Mouse (Mus musculus) thymus, adult 18-20 months (tissue): ENCODE measurements around the gene Wdr48.

ENCODE experiments used
- DNase-seq, 2 experiments: peaks; one replicate each; pipeline ENCODE4 v3.0.0; 2022; ENCODE audit warnings: mixed read lengths in 2 of 2

The Wdr48 gene

DNA sequence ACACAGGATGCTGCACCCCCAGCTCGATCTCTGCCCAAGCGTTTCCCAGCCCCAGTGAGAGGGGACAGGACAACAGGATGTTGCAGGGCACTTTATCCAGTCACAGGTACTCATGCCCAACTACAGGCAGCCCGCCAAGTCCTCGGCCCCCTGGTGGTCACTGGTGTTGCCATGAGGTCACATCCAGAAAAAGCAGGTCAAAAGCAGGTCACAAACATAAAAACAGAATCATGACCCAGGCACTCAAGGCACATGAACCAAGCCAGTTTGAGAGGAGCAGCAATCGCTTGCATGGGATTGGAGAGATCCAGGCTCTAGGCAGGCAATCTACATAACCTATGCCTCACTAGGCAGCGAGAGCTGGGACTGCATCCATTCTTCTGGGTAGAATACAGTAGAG lies 75.5 kb downstream of the Wdr48 start:
- DNase-seq: no peak

DNA sequence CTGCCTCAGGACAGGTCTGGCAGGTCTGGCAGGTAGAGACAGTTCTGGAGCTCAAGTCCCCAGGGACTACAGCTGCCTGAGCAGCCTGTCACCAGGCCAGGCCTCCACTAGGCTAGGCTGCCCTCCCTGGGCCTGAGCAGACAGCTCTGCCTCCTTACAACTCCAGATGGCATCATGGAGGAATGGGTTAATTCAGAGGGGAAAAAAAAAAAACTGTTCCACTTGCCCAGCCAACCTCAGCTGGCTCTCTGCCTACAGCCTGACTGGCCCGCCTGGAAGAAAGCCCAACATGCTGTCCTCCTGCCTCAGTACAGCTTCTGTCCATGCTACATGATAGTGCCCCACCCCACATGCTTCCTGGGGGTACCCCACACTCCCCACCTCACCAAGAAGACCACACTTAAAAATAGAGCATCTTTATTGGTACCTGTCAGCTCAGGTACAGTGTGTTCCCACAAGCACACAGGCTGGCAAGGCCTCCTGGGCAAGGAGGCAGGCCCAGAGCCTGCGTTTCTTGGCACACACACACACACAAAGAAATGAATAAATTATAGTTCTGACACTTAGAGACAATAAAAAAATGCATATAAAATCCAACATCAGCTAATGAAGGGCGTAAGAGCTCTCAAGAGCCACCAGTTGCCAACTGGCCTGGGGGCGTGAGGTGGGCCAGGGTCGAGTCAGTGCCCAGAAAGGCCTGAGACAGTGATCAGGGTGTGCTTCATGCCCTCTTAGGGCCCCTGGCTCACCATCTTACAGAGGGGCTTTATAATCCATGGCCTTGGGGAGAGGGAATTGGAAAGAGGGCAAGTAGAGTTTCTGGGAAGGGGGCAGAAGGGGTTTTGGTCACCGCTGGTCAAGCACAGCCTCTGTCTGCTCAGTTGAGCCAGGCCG lies 76.3 kb downstream of the Wdr48 start:
- DNase-seq: no peak

DNA sequence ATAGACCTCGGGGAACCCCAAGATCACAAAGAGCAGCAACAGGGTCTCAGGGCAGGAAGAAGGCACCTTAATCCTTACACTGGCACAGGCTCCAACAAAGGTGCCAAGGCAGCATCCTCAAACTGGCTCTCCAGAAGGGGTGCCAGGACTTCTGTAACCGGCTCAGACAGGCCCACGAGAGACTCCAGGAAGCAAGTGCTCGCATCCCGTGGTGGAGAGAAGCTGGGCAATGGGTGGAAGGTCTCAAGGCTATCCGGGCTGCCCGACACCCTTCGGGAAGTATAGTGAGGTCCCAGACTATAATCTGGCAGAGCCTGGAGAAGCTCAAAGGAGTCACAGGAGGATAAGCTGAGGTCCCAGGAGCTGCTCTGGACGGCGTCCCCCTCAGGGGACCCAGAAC lies 77.5 kb downstream of the Wdr48 start:
- no peak for DNase-seq

DNA sequence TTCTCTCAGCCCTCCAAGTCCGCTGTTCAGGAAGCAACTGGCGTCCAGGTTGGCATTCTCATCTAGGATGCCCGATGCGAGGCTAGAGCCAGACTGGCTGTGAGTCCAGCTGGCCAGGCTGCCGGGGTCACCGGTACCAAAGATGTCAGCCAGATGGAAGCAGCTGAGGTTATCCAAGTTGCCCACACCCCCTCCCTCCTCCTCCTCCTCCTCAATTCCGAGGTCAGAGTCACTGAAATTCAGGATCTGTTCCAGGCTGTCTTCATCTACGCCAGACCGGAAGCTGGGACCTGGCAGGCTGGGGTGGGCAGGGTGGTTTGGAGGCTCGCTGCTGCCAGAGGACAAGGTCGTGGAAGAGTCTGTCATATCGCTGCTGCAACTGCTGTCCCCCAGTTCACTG lies 77.9 kb downstream of the Wdr48 start:
- no peak for DNase-seq

DNA sequence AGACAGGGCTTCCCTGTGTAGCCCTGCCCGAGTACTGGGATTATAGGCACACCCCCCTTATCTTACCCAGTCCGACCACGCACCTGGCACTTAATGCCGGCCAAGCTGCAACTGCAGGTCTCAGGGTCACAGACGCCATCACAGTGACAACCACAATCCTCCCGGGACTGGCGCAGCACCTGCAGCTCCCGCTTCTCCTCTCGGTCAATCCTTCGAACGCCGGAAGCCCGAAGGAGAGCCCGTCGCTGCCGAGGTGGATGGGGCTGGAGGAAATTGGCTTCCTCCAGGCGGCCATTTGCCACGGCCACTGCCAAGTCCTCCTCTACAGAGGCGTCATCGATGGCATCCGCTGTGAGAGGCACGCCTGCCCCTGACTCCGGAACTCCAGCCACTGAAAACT lies 78.6 kb downstream of the Wdr48 start:
- no peak for DNase-seq

DNA sequence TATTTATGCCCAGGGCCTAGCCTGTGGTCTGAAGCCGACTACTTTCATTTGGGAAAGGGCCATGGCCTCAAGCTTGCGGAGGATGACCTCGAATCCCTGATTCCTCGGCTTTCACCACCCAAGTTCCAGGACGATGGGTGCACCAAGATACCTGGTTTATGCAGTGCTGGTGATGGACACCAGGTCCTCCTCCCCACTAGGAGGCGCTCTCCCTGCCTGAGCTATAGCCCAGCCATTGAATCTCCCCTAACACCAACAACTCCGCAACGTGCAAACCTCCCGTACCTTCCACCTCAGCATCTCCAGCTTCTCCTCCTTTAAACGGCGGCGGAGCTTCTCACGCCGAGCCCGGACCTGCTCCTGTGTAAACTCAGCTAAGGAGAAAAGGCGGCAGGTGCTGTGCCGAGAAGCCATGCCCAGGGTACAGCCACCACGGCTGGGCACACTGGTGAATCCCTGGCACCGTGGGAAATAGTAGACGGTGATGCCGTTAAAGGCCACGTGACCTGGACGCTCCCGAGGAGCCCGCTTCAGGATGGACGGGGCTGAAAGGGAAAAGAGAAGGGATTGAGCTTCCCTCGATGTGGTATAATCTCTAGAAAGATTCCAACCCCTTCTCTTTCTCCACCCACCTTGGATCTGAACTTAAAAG lies 79.3 kb downstream of the Wdr48 start:
- no peak for DNase-seq

DNA sequence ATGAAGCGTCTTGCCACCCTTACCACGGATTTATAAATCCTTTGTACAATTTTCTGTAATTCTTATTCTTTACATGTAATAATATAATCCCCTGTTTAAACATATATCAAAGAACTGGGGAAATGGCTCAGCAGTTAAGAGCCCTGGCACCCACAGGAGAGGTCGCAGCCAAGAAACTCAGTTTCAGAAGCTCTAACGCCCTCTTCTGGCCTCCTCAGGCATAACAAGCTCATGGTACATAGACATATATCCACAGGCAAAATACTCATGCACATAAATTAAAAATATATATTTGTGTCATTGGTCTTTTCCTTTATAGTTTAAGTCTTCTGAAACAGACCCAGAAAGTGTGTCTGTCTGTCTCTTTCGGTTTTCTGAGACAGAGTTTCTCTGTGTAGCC lies 79.9 kb downstream of the Wdr48 start:
- DNase-seq: no peak

DNA sequence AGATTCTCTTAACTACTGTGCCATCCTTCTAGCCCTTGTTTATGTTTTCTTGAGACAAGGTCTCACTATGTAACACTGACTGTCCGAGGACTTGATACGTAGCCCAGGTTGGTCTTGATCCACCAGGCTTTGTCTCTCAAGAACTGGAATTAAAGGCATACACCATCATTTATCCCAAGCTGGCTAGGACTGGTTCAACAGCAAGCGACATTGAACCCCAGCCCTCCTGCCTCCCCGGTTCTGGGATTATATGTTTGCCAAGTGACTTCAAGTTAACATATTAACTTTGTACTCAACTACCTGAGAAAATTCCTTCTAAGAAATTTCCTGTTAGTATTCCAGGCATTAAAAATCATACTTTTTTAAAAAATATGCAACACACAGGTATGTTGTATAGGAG lies 80.6 kb downstream of the Wdr48 start:
- DNase-seq: no peak
